Mouse (Mus musculus) hindbrain, embryonic 16.5 days (tissue): Measurements from ENCODE around the gene Magi1. TPM values are rescaled to one million over a fixed set of nuclear protein-coding genes. Genes with fewer than 3 reads are reported as not detected.

Experiments
- ATAC-seq: fragments of 200-750 bp; cut with Nextera tagmentation; 2 replicates; pipeline ENCODE4 v1.8.0; 2017; ENCODE audit warnings: moderate TSS enrichment, moderate library complexity
- H3K27ac ChIP-seq: fragments of 300-500 bp; sonication (generic); 2 replicates; pipeline ENCODE4 v1.5.1; 2014; ENCODE audit warnings: low read depth, mild to moderate bottlenecking, control low read depth, low read length, moderate library complexity
- H3K27me3 ChIP-seq: fragments of 300-500 bp; sonication (generic); replicated peaks from 2 replicates; pipeline ENCODE4 v1.6.1; 2014; ENCODE audit warnings: low read length; ENCODE audit not compliant: control insufficient read depth, insufficient read depth
- H3K36me3 ChIP-seq: fragments of 300-500 bp; sonication (generic); 2 replicates; pipeline ENCODE4 v1.6.1; 2014; ENCODE audit warnings: mild to moderate bottlenecking, low read length, moderate library complexity, mixed read lengths; ENCODE audit not compliant: control insufficient read depth, insufficient read depth
- H3K4me1 ChIP-seq: fragments of 300-500 bp; sonication (generic); 2 replicates; pipeline ENCODE4 v1.6.1; 2014; ENCODE audit warnings: low read depth, low read length; ENCODE audit not compliant: control insufficient read depth, insufficient read depth
- H3K4me2 ChIP-seq: fragments of 300-500 bp; sonication (generic); 2 replicates; pipeline ENCODE4 v1.6.1; 2014; ENCODE audit warnings: mild to moderate bottlenecking, low read length, control low read depth, moderate library complexity
- H3K4me3 ChIP-seq: fragments of 300-500 bp; sonication (generic); 2 replicates; pipeline ENCODE4 v1.5.1; 2014; ENCODE audit warnings: mild to moderate bottlenecking, low read length, control low read depth, moderate library complexity
- H3K9ac ChIP-seq: fragments of 300-500 bp; sonication (generic); 2 replicates; pipeline ENCODE4 v1.6.1; 2014; ENCODE audit warnings: low read depth, mild to moderate bottlenecking, control low read depth, low read length, moderate library complexity
- H3K9me3 ChIP-seq: fragments of 300-500 bp; sonication (generic); 2 replicates; pipeline ENCODE4 v1.6.1; 2014; ENCODE audit warnings: mild to moderate bottlenecking, low read length, moderate library complexity; ENCODE audit not compliant: control insufficient read depth
- whole genome bisulfite sequencing: fragments of 180-500 bp; shearing (Covaris S2); extraction: QIAGEN DNeasy Blood & Tissue Kit; methylation state at CpG from one replicate; pipeline ENCODE4 v1.1.7; 2014; 5-methylcytosine and 5-hydroxymethylcytosine counted together
- polyA plus RNA-seq: library from polyadenylated mRNA; unstranded; fragments of >200 nt; fragmentation: Nextera tagmentation; extraction: Ambion mirVana; gene quantifications from 2 replicates; pipeline ENCODE4 v1.2.1, GENCODE M21; 2015

The Magi1 gene
- polyA plus RNA-seq, 1 experiment from 2014 or later = 27.7 TPM

DNA sequence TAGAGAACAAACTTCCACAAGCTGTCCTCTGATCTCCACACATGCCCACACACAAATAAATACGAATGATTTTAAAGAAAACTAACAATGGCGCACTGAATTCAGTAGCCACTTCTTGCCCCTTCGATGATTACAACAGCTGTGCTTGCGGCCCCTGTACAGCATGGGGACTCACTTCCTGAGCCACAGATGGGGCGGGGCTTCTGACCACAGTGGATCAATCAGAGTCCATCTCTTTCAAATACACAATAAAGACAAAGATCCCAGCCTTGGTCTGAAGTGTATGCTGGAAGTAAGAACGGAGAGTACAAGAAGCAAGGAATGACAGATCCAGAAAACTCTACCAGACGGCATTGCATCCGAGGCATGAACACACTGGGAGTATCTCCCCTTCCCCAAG, 120.8 kb downstream of the Magi1 start:
- H3K27ac ChIP-seq = peak overlapping the region; percentile 69
- WGBS = 43% methylated on average over 8 of the region's 8 CpGs
- no peak overlapping the region for H3K9ac ChIP-seq
- H3K27me3 ChIP-seq = no peaks in the 10 kb centered on the region
- no peaks in the 10 kb centered on the region for H3K9me3 ChIP-seq
- no peak overlapping the region for H3K4me3 ChIP-seq
- H3K4me2 ChIP-seq = peak overlapping the region; percentile 39
- ATAC-seq = peak; percentile 31; the same call in 1 of the 2 replicates
- H3K36me3 ChIP-seq = no peaks in the 10 kb centered on the region
- peaks cover 8% of the 10 kb centered on the region for H3K4me1 ChIP-seq

- Histone ChIP-seq H3K27ac (no peak overlapping the region), H3K4me3 (no peak overlapping the region), H3K36me3 (no peaks in the 10 kb centered on the region), H3K4me1 (peaks cover 8% of the 10 kb centered on the region), H3K4me2 (no peak overlapping the region), H3K9me3 (no peaks in the 10 kb centered on the region), H3K9ac (no peak overlapping the region), H3K27me3 (no peaks in the 10 kb centered on the region)
- WGBS = 79% methylated on average over 2 of the region's 2 CpGs
- no peak for ATAC-seq
Observed at GRCm38 (mm10) chr6:94159256-94159655, 124.5 kb downstream of the Magi1 start.

- H3K36me3 ChIP-seq = no peaks in the 10 kb centered on the region
- H3K4me2 ChIP-seq = no peak overlapping the region
- no peaks in the 10 kb centered on the region for H3K9me3 ChIP-seq
- no peaks in the 10 kb centered on the region for H3K27me3 ChIP-seq
- no peak overlapping the region for H3K9ac ChIP-seq
- no peak overlapping the region for H3K4me3 ChIP-seq
- WGBS = 91% methylated on average over 3 of the region's 3 CpGs
- H3K27ac ChIP-seq = no peak overlapping the region
- ATAC-seq = no peak
- H3K4me1 ChIP-seq = peaks cover 7% of the 10 kb centered on the region
Observed at GRCm38 (mm10) chr6:94158119-94158848, 125.4 kb downstream of the Magi1 start.

GRCm38 (mm10) chr6:94155996-94156395, 127.7 kb downstream of the Magi1 start:
- Histone ChIP-seq H3K4me3 (no peak overlapping the region), H3K9ac (no peak overlapping the region), H3K4me2 (no peak overlapping the region), H3K4me1 (no peaks in the 10 kb centered on the region), H3K27me3 (no peaks in the 10 kb centered on the region), H3K9me3 (no peaks in the 10 kb centered on the region), H3K27ac (no peak overlapping the region), H3K36me3 (no peaks in the 10 kb centered on the region)
- no peak for ATAC-seq
- WGBS = 66% methylated on average over 4 of the region's 4 CpGs

GRCm38 (mm10) chr6:94154854-94155601, 128.7 kb downstream of the Magi1 start:
- no peak for ATAC-seq
- Histone ChIP-seq H3K4me3 (no peak overlapping the region), H3K9ac (no peak overlapping the region), H3K4me2 (no peak overlapping the region), H3K36me3 (no peaks in the 10 kb centered on the region), H3K27me3 (no peaks in the 10 kb centered on the region), H3K4me1 (no peaks in the 10 kb centered on the region), H3K9me3 (no peaks in the 10 kb centered on the region), H3K27ac (no peak overlapping the region)
- WGBS = 80% methylated on average over 3 of the region's 3 CpGs

- no peaks in the 10 kb centered on the region for H3K27me3 ChIP-seq
- H3K9me3 ChIP-seq = no peaks in the 10 kb centered on the region
- no peak overlapping the region for H3K9ac ChIP-seq
- no peaks in the 10 kb centered on the region for H3K4me1 ChIP-seq
- no peak for ATAC-seq
- no peak overlapping the region for H3K27ac ChIP-seq
- 80% methylated on average over 9 of the region's 9 CpGs for WGBS
- H3K36me3 ChIP-seq = no peaks in the 10 kb centered on the region
- H3K4me3 ChIP-seq = no peak overlapping the region
- no peak overlapping the region for H3K4me2 ChIP-seq
Observed at GRCm38 (mm10) chr6:94152881-94153280, 130.8 kb downstream of the Magi1 start.

DNA sequence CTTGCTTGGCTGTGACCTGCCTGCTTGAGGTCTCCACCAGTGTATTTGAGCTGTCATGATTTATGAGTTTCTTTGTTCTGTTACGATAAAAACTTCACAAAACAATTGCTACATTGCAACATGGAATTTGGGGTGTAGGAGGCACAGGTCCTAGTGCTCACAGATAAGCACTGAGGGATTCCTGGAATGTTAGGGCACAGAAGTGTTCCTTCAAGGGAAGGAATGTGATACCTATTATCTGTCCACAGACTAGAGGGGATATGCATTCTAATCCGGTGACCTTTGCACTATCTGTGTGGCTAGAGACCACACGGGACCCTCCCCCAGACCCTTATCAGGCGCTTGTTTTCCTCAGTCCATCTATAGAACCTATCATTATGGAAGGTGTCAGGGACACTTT, 132.8 kb downstream of the Magi1 start:
- no peaks in the 10 kb centered on the region for H3K9me3 ChIP-seq
- ATAC-seq = no peak
- no peak overlapping the region for H3K27ac ChIP-seq
- no peak overlapping the region for H3K4me3 ChIP-seq
- no peak overlapping the region for H3K4me2 ChIP-seq
- H3K4me1 ChIP-seq = no peaks in the 10 kb centered on the region
- 52% methylated on average over 4 of the region's 4 CpGs for WGBS
- H3K36me3 ChIP-seq = no peaks in the 10 kb centered on the region
- no peaks in the 10 kb centered on the region for H3K27me3 ChIP-seq
- no peak overlapping the region for H3K9ac ChIP-seq

GRCm38 (mm10) chr6:94149800-94150199, 133.9 kb downstream of the Magi1 start:
- Histone ChIP-seq H3K9ac (no peak overlapping the region), H3K4me3 (no peak overlapping the region), H3K4me2 (no peak overlapping the region), H3K4me1 (no peaks in the 10 kb centered on the region), H3K27ac (no peak overlapping the region), H3K27me3 (no peaks in the 10 kb centered on the region), H3K36me3 (no peaks in the 10 kb centered on the region), H3K9me3 (no peaks in the 10 kb centered on the region)
- WGBS = 60% methylated on average over 2 of the region's 2 CpGs
- peak; percentile 79 for ATAC-seq

- Histone ChIP-seq H3K27me3 (no peaks in the 10 kb centered on the region), H3K4me1 (no peaks in the 10 kb centered on the region), H3K4me2 (no peak overlapping the region), H3K9ac (no peak overlapping the region), H3K27ac (no peak overlapping the region), H3K4me3 (no peak overlapping the region), H3K36me3 (no peaks in the 10 kb centered on the region), H3K9me3 (no peaks in the 10 kb centered on the region)
- no peak for ATAC-seq
- WGBS = 76% methylated on average over 1 of the region's 1 CpGs
Observed at GRCm38 (mm10) chr6:94146206-94146493, 137.6 kb downstream of the Magi1 start.
